Mouse (Mus musculus): ENCODE data around the gene Cdc42ep2. TPM values are rescaled to one million over a fixed set of nuclear protein-coding genes. Genes with fewer than 3 reads are reported as not detected.
"Not testable (repeated sequence)": the region's sequence is repeated elsewhere in the genome, so short reads cannot be mapped to it uniquely, and the experiment has no call there.

Gene Cdc42ep2
- total RNA-seq, 2 experiments from 2014 or later, result 10.8 to 11.2 TPM

- peak; percentile 99 for DNase-seq
Observed at GRCm38 (mm10) chr19:5912103-5913006, 12.3 kb downstream of the Cdc42ep2 start.

DNA sequence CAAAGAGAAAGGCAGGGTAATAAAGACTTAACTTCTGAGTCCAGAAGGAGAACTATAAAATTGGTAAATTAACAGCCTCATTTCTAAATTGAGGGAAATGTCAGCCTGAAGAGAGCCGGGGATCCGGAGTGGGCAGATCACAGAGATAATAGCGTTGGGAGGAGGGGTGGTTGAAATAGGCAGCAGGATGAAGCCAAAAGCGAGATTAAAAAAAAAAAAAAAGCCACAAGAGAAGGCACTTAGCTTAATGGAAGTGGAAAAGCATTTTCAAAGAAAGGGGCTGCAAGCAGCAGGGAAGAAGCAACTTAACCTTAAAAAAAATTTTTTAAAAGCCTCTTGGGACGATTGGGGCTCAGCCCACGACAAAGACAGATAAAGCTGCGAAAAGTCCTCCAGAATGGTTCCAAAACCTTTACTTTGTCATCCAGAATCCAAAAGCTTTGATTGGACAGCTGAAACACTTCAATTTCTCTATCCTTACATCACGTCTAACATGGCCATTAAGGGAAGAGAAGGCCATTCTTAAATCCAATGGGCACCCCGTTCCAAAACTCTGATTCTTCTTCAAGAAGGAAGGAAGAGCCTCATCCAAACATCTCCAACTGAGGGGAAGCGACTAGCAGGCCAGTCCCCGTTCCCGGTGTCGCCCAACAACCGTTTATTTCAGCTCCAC lies 13.1 kb downstream of the Cdc42ep2 start:
- DNase-seq, result no peak

DNA sequence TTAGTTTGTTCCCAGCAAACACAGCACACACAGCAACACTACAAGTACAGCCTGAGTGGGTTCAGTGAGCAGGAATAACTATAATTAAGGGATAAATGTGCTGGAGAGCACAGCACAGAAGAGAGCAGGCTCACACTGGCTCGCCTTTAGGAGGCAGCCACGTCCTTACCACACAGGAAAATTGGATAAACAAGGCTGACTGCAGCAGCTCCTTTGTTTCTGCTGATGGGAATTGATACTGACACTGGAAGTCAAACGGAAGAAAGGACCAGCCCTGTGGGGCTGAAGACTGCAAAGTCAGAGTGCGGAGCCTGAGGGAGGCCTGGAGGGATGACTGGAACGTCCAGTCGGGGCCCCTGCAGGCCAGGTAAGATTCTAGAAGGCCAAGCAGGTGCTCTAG lies 14.4 kb downstream of the Cdc42ep2 start:
- DNase-seq, result no peak

DNA sequence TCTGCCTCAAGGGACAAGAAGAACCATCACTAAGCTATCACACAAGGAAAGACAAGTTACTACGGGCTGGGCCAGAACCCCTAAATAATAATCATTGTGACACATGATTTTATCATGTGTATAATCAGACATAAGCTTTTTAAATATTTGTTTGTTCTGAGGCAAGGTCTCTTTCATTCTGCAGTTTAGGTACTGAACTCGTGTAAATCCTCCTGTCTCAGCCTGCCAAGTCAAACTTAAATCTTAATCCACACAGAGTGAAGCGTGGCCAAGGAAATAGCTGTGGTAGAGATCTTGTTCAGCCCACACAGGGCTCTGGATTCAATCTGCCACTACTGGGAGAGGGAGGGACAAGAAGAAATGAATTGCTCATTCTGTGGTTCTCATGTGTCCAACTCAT lies 17.3 kb downstream of the Cdc42ep2 start:
- no peak for DNase-seq

DNA sequence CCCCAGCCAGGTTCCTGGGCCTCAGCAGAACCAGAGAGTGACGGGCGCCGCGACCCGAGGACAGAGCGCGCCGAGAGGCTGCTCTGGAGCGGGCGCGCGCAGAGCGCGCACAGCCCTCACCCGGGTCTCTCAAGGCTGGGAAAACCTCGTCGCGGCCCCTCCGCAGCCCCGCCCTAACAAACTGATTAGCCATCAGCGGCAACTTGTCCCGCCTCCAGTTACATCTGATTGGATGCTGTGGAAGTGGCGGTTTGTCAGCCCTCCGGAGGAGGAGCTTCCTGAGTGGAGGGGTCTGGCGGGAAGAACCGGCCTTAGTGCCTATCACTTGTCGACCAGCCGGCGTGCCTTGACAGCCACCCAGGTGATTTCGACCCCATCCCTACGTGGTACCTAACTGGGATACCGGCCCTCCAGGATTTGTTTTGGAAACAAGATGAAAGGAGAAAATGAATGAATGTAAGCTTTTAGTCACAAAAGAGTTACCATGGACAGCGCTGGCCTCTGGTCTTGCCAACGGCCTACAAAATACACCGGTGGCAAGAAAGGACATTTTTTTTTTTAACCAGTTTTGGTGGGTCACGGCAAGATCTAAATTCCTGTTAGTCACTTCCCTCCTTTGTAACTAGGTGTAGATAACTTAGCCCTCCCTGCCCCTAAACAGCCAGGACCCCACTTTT lies 30.5 kb downstream of the Cdc42ep2 start, which contains the start of gene Tigd3:
Tigd3 (minus strand) TSS at position 148 of the 677 bp plus-strand sequence.
- DNase-seq, result peak; percentile 96

DNA sequence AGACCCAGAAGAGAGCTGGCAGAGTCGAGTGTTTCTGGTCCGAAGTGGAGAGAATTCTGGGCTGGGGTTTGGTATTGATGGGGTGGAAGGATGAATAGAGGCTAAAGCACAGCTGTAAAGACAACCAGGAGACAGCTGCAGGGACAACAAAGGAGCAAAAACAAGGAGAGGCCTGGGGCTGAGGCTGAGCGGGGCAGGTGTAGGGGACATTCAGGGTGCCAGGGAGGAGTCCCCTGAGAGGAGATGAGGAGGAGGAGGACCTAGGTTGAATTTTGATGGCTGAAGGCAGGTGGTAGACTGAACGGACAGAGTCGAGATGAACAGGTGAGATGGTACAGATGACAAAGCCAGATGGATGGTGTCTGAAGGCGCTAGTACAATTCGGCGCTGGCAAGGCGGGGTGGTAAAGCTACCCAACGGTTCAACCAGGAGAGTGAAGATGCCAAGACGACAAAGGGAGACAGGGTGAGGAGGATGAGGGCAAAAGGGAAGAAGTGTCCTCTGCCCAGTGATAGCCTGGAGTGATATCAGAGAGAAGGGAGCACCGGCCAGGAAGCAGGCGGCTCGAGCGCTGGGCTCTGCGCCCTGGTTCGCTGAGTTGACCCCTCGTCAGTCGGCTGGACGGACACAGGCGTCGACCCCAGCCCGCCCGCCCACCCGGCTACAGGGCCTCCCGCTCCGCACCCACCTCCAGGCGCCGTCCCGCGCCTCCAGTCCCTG lies 31.2 kb downstream of the Cdc42ep2 start:
- DNase-seq, result no peak

DNA sequence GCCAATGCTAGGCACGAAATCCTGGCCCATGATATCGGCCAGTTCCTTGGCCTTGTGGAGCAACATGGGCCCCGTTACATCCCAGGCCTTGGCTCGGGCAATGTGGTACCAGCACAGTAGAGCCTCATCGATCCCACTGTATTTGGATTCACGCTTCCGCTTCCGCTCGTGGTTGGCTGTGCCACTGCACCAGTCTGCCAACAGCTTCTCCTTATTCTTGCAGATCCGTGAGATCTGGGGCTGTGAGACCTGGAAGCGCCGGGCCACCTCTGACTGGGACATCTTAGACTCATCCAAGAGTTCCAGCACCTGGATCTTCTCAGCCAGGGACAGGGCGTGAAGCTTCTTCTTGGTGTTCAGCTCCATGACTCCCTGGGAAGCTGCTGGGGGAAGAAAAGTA lies 31.9 kb downstream of the Cdc42ep2 start:
- DNase-seq, result no peak

GRCm38 (mm10) chr19:5892262-5892661 lies 32.4 kb downstream of the Cdc42ep2 start:
- DNase-seq, result no peak

- DNase-seq, result no peak
Observed at GRCm38 (mm10) chr19:5891521-5892258, 32.9 kb downstream of the Cdc42ep2 start.

DNA sequence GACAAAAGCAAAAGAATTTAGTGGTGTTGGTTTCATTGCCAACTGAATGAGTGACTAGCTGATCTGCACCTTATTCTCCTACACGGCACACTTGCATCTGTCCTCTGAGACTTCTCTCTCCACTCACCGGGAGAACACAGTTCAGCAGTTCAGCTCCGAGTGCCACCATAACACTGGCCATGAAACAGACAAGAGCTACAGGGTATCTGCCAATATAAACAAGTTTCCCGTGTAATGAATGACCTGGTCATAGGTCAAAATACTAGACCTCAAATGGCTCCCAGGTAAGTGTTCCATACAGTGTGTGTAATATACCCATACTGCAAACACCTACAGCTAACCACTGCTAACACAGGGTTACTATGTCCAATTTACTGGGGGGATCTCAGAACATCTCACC lies 35.4 kb downstream of the Cdc42ep2 start:
- no peak for DNase-seq

GRCm38 (mm10) chr19:5887234-5887815 lies 37.3 kb downstream of the Cdc42ep2 start:
- no peak for DNase-seq

DNA sequence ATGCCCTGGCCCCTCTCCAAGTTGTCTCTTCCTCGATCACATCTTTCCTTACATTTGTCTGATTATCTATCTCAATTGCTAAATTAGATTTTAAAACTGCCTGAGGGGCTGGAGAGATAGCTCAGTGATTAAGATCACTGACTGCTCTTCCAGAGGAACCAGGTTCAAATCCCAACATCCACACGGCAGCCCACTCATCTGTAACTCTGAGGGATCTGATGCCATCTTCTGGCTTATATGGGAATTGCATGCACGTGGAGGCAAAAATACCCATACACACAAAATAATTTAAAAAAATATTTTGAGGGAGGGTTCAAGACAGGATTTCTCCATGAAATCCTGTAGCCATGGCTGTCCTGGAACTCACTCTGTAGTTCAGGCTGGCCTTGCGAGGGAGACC lies 38.8 kb downstream of the Cdc42ep2 start:
- DNase-seq, result no peak

GRCm38 (mm10) chr19:5883935-5884334 lies 40.7 kb downstream of the Cdc42ep2 start:
- no peak for DNase-seq

- not testable (repeated sequence) for DNase-seq
Observed at GRCm38 (mm10) chr19:5882079-5882478, 42.5 kb downstream of the Cdc42ep2 start.

GRCm38 (mm10) chr19:5881155-5881554 lies 43.5 kb downstream of the Cdc42ep2 start:
- DNase-seq, result no peak

DNA sequence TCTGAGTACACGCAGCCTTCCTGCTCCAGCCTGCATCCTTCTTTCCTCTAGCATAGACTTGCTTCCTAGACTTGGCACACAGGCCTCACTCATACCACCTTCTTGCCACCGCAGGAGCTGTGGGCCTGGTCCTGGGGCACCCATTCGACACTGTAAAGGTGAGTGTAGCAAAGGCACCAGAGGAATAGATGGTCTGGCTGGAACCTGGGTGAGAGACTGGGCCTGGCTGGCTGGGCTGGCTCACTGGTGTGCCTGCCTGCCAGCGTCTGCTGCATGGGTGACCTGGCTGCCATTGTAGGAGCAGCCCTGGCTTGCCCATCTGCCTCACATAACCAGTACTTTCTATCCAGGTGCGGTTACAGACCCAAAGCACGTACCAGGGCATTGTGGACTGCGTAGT lies 44.9 kb downstream of the Cdc42ep2 start:
- DNase-seq, result no peak

DNA sequence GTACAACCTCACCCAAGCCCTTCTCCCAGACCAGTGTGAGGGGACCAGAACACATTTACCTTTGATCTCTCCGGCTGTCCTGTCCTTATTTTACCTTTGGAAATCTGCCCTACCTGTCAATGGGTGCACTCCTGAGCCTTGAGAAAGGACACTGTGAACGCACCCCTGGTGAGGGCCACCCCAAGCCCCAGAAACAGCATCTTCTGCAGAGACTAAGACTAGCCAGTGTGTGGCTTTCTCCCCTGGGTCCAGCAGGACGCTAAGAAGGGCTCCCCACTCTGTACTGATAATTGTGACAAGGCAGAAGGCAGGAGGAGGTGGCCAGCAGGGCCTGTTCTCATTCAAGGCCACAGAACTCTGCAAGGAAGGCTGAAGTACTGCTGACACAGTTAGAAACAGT lies 45.7 kb downstream of the Cdc42ep2 start:
- DNase-seq, result peak; percentile 46

DNA sequence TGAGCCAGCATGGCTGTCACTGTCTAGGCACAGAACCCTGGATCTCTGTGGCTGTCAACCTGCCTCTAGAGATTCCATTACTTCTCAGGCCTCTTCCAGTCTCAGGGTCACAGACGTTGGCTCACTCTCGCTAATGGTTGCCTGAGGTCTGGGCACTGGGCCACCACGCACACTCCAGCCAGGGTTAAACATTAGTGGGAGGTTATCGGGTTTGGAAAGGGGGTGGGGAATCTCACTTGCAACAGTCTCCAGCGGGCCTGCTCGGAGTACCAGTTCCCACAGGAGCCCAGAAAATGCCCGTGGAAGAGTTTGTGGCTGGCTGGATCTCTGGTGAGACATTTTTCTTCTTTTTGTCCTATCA lies 46.3 kb downstream of the Cdc42ep2 start:
- DNase-seq, result peak; percentile 89

GRCm38 (mm10) chr19:5877618-5878361 lies 46.8 kb downstream of the Cdc42ep2 start, which contains the start of gene Slc25a45:
TSS of gene Slc25a45 (plus strand) at chr19:5877808.
- peak; percentile 86 for DNase-seq

DNA sequence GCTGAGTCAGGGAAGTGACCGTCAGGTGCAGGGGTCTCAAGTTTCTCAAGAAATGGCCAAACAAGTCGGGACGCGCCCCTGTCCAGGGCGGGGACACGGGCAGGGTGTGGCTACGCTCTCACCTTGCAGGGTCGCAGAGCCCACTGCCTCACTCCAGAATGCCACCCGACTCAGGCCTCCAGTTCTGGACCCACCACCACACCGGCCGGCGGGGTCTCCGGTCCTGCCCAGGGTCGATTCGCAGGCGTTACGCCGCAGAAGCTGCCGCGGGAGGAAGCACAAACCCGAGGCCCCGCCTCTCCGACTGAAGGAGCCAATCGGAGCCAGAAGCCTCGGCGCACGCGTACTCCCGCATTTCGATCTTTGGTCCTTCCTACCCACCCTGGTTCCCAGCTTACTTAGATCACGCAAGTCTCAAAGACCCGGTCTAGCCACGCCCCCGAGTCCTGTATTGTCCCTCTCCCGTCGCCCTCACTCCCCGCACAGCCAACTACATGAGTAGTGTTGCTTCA lies 49.6 kb downstream of the Cdc42ep2 start, which contains the start of gene Frmd8:
Frmd8 (minus strand) TSS at position 306 of the 512 bp plus-strand sequence.
- peak; percentile 94 for DNase-seq

Data from adrenal gland, postnatal 10 days (tissue).